Mouse (Mus musculus) C2C12 (cell line): ENCODE measurements around the gene Irak3. TPM values are rescaled to one million over a fixed set of nuclear protein-coding genes. Genes with fewer than 3 reads are reported as not detected.

ENCODE experiments used
- H3K27me3 ChIP-seq: one replicate; pipeline ENCODE4 v1.6.1; 2011; ENCODE audit not compliant: control insufficient read depth, insufficient read depth, insufficient read length
- H3K36me3 ChIP-seq: one replicate; pipeline ENCODE4 v1.6.1; 2011; ENCODE audit not compliant: control insufficient read depth, insufficient read depth
- H3K4me3 ChIP-seq: one replicate; pipeline ENCODE4 v1.5.1; 2011; ENCODE audit warnings: mild to moderate bottlenecking, control low read depth; ENCODE audit not compliant: poor library complexity, insufficient read depth, severe bottlenecking
- H3K79me2 ChIP-seq: one replicate; pipeline ENCODE4 v1.6.1; 2011; ENCODE audit not compliant: control insufficient read depth, insufficient read depth
- H3K79me3 ChIP-seq: one replicate; pipeline ENCODE4 v1.6.1; 2011; ENCODE audit warnings: low read depth, control low read depth
- H3ac ChIP-seq: one replicate; pipeline ENCODE3; 2011; ENCODE audit warnings: low read depth; ENCODE audit not compliant: control insufficient read depth, insufficient read length
- CEBPB ChIP-seq: IDR thresholded peaks from one replicate; pipeline ENCODE4 v1.6.1; 2011; ENCODE audit warnings: low read depth, mild to moderate bottlenecking, control low read depth, moderate library complexity
- CTCF ChIP-seq: IDR thresholded peaks from one replicate; pipeline ENCODE4 v1.5.1; 2011; ENCODE audit not compliant: control insufficient read depth, insufficient read depth, insufficient read length
- FOSL1 ChIP-seq: IDR thresholded peaks from one replicate; pipeline ENCODE4 v1.8.0; 2011; ENCODE audit warnings: mild to moderate bottlenecking, low read length; ENCODE audit not compliant: poor library complexity, insufficient read depth, severe bottlenecking
- MAX ChIP-seq: IDR thresholded peaks from one replicate; pipeline ENCODE4 v1.6.1; 2011; ENCODE audit warnings: mild to moderate bottlenecking, control low read depth
- MYOD1 ChIP-seq: IDR thresholded peaks from one replicate; pipeline ENCODE4 v1.6.1; 2011; ENCODE audit warnings: low read depth; ENCODE audit not compliant: control insufficient read depth, insufficient read length
- MYOG ChIP-seq: IDR thresholded peaks from one replicate; pipeline ENCODE4 v1.6.1; 2011; ENCODE audit not compliant: control insufficient read depth, insufficient read length; ENCODE audit errors: extremely low read depth
- USF1 ChIP-seq: IDR thresholded peaks from one replicate; pipeline ENCODE4 v1.6.1; 2011; ENCODE audit warnings: low read depth, mild to moderate bottlenecking, control low read depth, moderate library complexity
- polyA plus RNA-seq: library from polyadenylated mRNA; unstranded; fragments of >200 nt; fragmentation: generic; extraction: Trizol; gene quantifications from one replicate; pipeline ENCODE4 v1.2.1, GENCODE M21; 2012; ENCODE audit warnings: missing spikeins

Gene Irak3
- polyA plus RNA-seq, 1 experiment, result 0.27 TPM

- H3K27me3 ChIP-seq, result peaks cover 3% of the 10 kb centered on the region
- no peaks in the 10 kb centered on the region for H3K79me2 ChIP-seq
- H3K4me3 ChIP-seq, result no peak overlapping the region
- no peaks in the 10 kb centered on the region for H3K79me3 ChIP-seq
- TF ChIP-seq MAX, result no peak
- TF ChIP-seq MYOG, result no peak
- no peak for TF ChIP-seq CEBPB
- TF ChIP-seq CTCF, result no peak
- TF ChIP-seq FOSL1, result no peak
- TF ChIP-seq MYOD1, result no peak
- TF ChIP-seq USF1, result no peak
- H3K36me3 ChIP-seq, result no peaks in the 10 kb centered on the region
- H3ac ChIP-seq, result no peak overlapping the region
These were observed 13.4 kb downstream of the Irak3 start for GRCm38 (mm10) chr10:120188513-120188912.

- H3K36me3 ChIP-seq, result no peaks in the 10 kb centered on the region
- no peak overlapping the region for H3ac ChIP-seq
- no peaks in the 10 kb centered on the region for H3K79me3 ChIP-seq
- no peak overlapping the region for H3K4me3 ChIP-seq
- peaks cover 3% of the 10 kb centered on the region for H3K27me3 ChIP-seq
- no peaks in the 10 kb centered on the region for H3K79me2 ChIP-seq
- TF ChIP-seq MAX (no peak), CEBPB (no peak), MYOD1 (no peak), FOSL1 (no peak), CTCF (no peak), MYOG (no peak), USF1 (no peak)
These were observed 18.6 kb downstream of the Irak3 start for GRCm38 (mm10) chr10:120183342-120183741.

DNA sequence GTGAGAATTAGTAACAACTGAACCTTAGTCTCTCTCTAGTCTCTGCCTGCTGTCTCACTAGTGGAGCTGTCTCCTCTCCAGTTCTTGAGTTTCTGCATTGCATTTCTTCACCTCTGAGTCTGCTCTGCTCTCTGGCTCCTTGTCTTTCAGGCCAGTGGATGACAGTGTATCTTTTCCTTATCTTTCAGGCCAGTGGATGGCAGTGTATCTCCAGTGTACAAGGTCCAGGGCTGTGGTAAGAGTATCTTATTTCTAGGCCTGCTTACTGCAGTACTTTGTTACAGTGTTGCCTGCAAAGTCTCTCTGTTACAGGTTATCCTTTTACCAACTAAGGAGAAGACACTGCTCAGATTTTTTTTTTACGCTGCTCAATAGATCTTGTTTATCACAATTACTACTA, 19.0 kb downstream of the Irak3 start:
- TF ChIP-seq MAX, result no peak
- no peak for TF ChIP-seq MYOD1
- no peak for TF ChIP-seq CTCF
- TF ChIP-seq MYOG, result no peak
- no peak for TF ChIP-seq CEBPB
- no peak for TF ChIP-seq FOSL1
- no peak for TF ChIP-seq USF1
- H3K79me3 ChIP-seq, result no peaks in the 10 kb centered on the region
- H3K27me3 ChIP-seq, result peaks cover 3% of the 10 kb centered on the region
- H3K79me2 ChIP-seq, result no peaks in the 10 kb centered on the region
- H3K4me3 ChIP-seq, result no peak overlapping the region
- H3K36me3 ChIP-seq, result no peaks in the 10 kb centered on the region
- no peak overlapping the region for H3ac ChIP-seq

- Histone ChIP-seq H3K36me3 (no peaks in the 10 kb centered on the region), H3K27me3 (no peaks in the 10 kb centered on the region), H3K4me3 (no peak overlapping the region), H3K79me3 (no peaks in the 10 kb centered on the region), H3K79me2 (no peaks in the 10 kb centered on the region), H3ac (no peak overlapping the region)
- TF ChIP-seq MAX, result no peak
These were observed 27.7 kb downstream of the Irak3 start for GRCm38 (mm10) chr10:120174192-120174705.

DNA sequence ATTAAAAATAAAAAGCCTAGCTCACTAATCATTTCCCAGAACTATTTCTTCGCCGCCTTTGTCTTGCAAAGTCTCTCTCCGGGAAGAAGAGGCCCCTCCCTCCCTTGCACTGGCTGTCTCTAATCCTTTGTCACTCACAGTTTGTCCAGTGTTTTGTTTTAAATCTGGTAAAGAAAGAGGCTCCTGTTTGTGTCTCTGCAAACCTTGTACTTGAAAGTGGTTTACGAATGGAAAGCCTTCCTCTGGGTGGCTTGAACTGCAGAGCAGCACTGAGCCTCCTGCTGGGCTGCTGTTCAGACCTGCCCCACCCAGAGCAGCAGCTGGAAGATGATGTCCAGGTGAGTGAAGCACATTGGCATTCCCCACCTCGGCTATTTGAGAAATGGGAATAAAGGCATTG, 30.6 kb downstream of the Irak3 start:
- H3K79me2 ChIP-seq, result no peaks in the 10 kb centered on the region
- no peak for TF ChIP-seq CEBPB
- TF ChIP-seq MYOG, result no peak
- TF ChIP-seq MYOD1, result no peak
- no peak for TF ChIP-seq CTCF
- no peak for TF ChIP-seq USF1
- TF ChIP-seq FOSL1, result no peak
- no peak for TF ChIP-seq MAX
- H3K79me3 ChIP-seq, result no peaks in the 10 kb centered on the region
- H3ac ChIP-seq, result no peak overlapping the region
- no peak overlapping the region for H3K4me3 ChIP-seq
- H3K36me3 ChIP-seq, result no peaks in the 10 kb centered on the region
- no peaks in the 10 kb centered on the region for H3K27me3 ChIP-seq

GRCm38 (mm10) chr10:120170277-120170676, 31.7 kb downstream of the Irak3 start:
- H3K79me3 ChIP-seq, result no peaks in the 10 kb centered on the region
- no peaks in the 10 kb centered on the region for H3K79me2 ChIP-seq
- no peaks in the 10 kb centered on the region for H3K27me3 ChIP-seq
- no peaks in the 10 kb centered on the region for H3K36me3 ChIP-seq
- no peak overlapping the region for H3ac ChIP-seq
- TF ChIP-seq USF1 (no peak), MYOG (no peak), MAX (no peak), CTCF (no peak), MYOD1 (no peak), FOSL1 (no peak)
- no peak overlapping the region for H3K4me3 ChIP-seq
